Mouse (Mus musculus) liver, postnatal 0 days (tissue): ENCODE results near the gene Snx27. TPM values are rescaled to one million over a fixed set of nuclear protein-coding genes. Genes with fewer than 3 reads are reported as not detected.

ENCODE experiments used
- ATAC-seq: fragments of 200-750 bp; cut with Nextera tagmentation; 2 replicates; pipeline ENCODE4 v1.8.0; 2017; ENCODE audit warnings: mild to moderate bottlenecking, moderate library complexity
- DNase-seq: peaks from one replicate; pipeline ENCODE4 v3.0.0-alpha.2; 2016
- H3K27ac ChIP-seq: fragments of 300-500 bp; sonication (generic); 2 replicates; pipeline ENCODE4 v1.5.1; 2014; ENCODE audit warnings: antibody characterized with exemption, moderate library complexity, mild to moderate bottlenecking, low read depth
- H3K27me3 ChIP-seq: fragments of 300-500 bp; sonication (generic); 2 replicates; pipeline ENCODE4 v1.6.1; 2014; ENCODE audit warnings: low read length, control low read depth, mixed read lengths; ENCODE audit not compliant: insufficient read depth
- H3K36me3 ChIP-seq: fragments of 300-500 bp; sonication (generic); replicated peaks from 2 replicates; pipeline ENCODE4 v1.6.1; 2014; ENCODE audit warnings: mild to moderate bottlenecking, control low read depth, low read length, moderate library complexity, mixed read lengths; ENCODE audit not compliant: insufficient read depth
- H3K4me1 ChIP-seq: fragments of 300-500 bp; sonication (generic); 2 replicates; pipeline ENCODE4 v1.6.1; 2014; ENCODE audit warnings: antibody characterized with exemption, mild to moderate bottlenecking, control low read depth; ENCODE audit not compliant: insufficient read depth
- H3K4me2 ChIP-seq: fragments of 300-500 bp; sonication (generic); 2 replicates; pipeline ENCODE4 v1.6.1; 2014; ENCODE audit warnings: low read depth, mild to moderate bottlenecking, low read length, moderate library complexity, mixed read lengths
- H3K4me3 ChIP-seq: fragments of 300-500 bp; sonication (generic); 2 replicates; pipeline ENCODE4 v1.5.1; 2014; ENCODE audit warnings: low read depth, low read length
- H3K9ac ChIP-seq: fragments of 300-500 bp; sonication (generic); replicated peaks from 2 replicates; pipeline ENCODE4 v1.6.1; 2014; ENCODE audit warnings: mild to moderate bottlenecking, moderate library complexity
- H3K9me3 ChIP-seq: fragments of 300-500 bp; sonication (generic); 2 replicates; pipeline ENCODE4 v1.6.1; 2016; ENCODE audit warnings: mild to moderate bottlenecking, control low read depth, low read length, mixed read lengths
- CTCF ChIP-seq: sonication (generic); IDR thresholded peaks from 2 replicates; pipeline ENCODE4 v1.5.1; 2016; ENCODE audit warnings: antibody characterized with exemption, low read depth
- EP300 ChIP-seq: IDR thresholded peaks from 2 replicates; pipeline ENCODE4 v1.6.1; 2016; ENCODE audit warnings: antibody characterized with exemption, low read depth, mild to moderate bottlenecking
- WGBS: fragments of 180-500 bp; shearing (Covaris S2); extraction: QIAGEN DNeasy Blood & Tissue Kit; methylation state at CpG from one replicate; pipeline ENCODE4 v1.1.7; 2014; ENCODE audit not compliant: insufficient replicate concordance; 5-methylcytosine and 5-hydroxymethylcytosine counted together
- polyA plus RNA-seq: library from polyadenylated mRNA; unstranded; fragments of >200 nt; fragmentation: Nextera tagmentation; extraction: Ambion mirVana; gene quantifications from 2 replicates; pipeline ENCODE4 v1.2.1, GENCODE M21; 2015

Gene Snx27
- polyA plus RNA-seq, 1 experiment from 2014 or later: 9.9 TPM

DNA sequence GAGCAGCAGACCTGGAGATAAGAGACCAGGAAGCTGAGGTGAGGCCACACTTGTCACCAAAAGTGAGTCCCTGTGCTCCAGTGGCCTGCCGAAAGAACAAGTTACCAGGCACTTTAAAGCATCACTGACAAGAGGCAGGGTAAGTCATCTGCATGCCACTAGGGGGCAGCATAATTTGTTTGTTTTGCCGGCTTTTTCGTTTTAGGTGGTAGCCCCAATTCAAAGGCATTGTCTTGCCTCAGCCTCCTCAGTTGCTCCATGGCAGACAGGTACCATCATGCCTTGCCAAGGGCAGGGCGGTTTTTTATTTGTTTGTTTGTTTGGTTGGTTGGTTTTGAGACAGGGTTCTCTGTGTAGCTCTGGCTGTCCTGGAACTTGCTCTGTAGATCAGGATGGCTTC lies 34.2 kb upstream of the Snx27 start:
- no peaks in the 10 kb centered on the region for H3K27me3 ChIP-seq
- no peak for TF ChIP-seq EP300
- peak; percentile 85 for TF ChIP-seq CTCF
- H3K9ac ChIP-seq: no peak overlapping the region
- no peak overlapping the region for H3K4me2 ChIP-seq
- peaks cover 11% of the 10 kb centered on the region for H3K36me3 ChIP-seq
- no peak overlapping the region for H3K4me3 ChIP-seq
- peak; percentile 52 for DNase-seq
- no peak for ATAC-seq
- H3K4me1 ChIP-seq: no peaks in the 10 kb centered on the region
- H3K27ac ChIP-seq: no peak overlapping the region
- H3K9me3 ChIP-seq: no peaks in the 10 kb centered on the region
- WGBS: 57% methylated on average over 4 of the region's 4 CpGs

DNA sequence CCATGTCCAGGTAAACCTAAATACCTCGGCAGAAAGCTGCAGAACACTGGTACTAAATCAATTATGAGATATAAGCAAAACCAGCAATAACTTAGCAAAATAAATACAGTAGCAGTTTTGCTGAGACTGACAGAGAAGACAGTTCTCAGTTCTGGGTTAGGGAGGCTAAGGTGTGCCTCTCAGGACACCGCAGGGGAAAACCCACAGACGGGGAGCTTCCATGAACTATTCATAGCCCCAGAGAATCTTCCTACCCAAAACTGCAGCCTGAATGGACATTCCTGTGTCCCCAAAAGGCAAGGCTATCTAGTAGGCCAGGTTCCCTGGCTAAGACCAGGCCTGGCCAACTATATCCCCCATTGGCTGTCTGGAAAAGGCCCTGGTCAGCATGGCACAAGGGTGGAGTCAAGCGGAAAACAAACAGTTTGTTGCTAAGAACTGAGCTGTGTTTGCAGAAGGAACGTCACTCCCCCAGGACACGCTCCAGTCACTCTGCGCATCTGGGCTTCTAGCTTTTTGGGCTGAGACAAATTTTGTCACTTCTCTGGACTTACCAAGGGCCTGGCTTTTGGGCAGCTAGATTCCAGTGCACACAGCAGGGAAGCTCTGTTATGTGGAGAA lies 30.9 kb upstream of the Snx27 start:
- H3K4me2 ChIP-seq: no peak overlapping the region
- DNase-seq: no peak

DNA sequence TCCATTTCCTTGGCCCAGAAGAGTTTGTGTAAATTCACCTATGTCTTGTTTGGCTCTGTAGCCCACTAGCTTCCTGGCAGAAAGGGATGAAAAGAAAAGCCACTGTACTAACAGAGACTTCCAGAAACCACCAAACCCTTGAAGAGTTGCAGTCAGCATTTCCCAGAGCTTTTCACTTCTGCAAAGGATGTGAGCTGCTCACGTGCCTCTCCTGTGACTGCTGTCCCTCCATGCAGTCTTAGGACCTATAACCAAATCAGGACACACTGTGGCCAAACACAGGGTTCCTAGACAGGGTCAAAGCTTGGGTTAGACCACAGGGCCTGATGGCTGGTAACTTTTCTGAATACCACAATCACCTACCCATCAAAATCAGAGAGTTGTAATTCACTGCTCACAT lies 29.8 kb upstream of the Snx27 start:
- H3K9ac ChIP-seq: no peak overlapping the region
- no peak overlapping the region for H3K4me3 ChIP-seq
- H3K27ac ChIP-seq: no peak overlapping the region
- ATAC-seq (no peak), DNase-seq (no peak)
- no peaks in the 10 kb centered on the region for H3K4me1 ChIP-seq
- no peaks in the 10 kb centered on the region for H3K27me3 ChIP-seq
- H3K4me2 ChIP-seq: no peak overlapping the region
- TF ChIP-seq CTCF (no peak), EP300 (no peak)
- no peaks in the 10 kb centered on the region for H3K9me3 ChIP-seq
- WGBS: 89% methylated on average over 1 of the region's 1 CpGs
- peaks cover 7% of the 10 kb centered on the region for H3K36me3 ChIP-seq

More for the DNA sequence above, 30.9 kb upstream of the Snx27 start:
- Histone ChIP-seq H3K4me1 (no peaks in the 10 kb centered on the region), H3K9me3 (no peaks in the 10 kb centered on the region), H3K9ac (no peak overlapping the region), H3K27ac (no peak overlapping the region), H3K36me3 (peaks cover 7% of the 10 kb centered on the region), H3K4me3 (no peak overlapping the region), H3K27me3 (no peaks in the 10 kb centered on the region)
- WGBS: 69% methylated on average over 7 of the region's 7 CpGs
- TF ChIP-seq EP300: no peak
- TF ChIP-seq CTCF: no peak
- ATAC-seq: peak; percentile 62

DNA sequence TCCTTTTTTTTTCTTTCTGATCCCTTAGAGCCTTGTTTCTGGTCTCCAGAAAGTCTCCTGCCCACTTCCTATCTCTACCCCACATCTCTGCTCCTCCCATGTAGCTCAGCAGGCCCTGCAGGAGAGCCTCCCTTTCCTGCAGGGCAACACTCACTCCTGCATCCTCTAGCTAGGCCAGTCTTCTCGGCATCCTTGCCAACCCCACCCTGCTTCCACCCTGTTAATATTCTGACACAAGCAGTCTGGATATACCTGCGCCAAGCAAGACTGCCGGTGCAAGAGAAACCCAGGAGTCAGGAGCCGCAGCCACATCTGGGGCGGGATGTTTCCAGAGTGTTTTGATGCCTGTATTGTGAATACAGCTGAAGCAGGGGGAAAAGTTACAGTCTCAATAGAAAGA lies 29.3 kb upstream of the Snx27 start:
- no peak overlapping the region for H3K27ac ChIP-seq
- DNase-seq (no peak), ATAC-seq (no peak)
- no peaks in the 10 kb centered on the region for H3K27me3 ChIP-seq
- no peaks in the 10 kb centered on the region for H3K4me1 ChIP-seq
- no peak overlapping the region for H3K4me2 ChIP-seq
- TF ChIP-seq EP300 (no peak), CTCF (no peak)
- no peaks in the 10 kb centered on the region for H3K9me3 ChIP-seq
- peaks cover 7% of the 10 kb centered on the region for H3K36me3 ChIP-seq
- H3K9ac ChIP-seq: no peak overlapping the region
- WGBS: 74% methylated on average over 5 of the region's 5 CpGs
- no peak overlapping the region for H3K4me3 ChIP-seq

DNA sequence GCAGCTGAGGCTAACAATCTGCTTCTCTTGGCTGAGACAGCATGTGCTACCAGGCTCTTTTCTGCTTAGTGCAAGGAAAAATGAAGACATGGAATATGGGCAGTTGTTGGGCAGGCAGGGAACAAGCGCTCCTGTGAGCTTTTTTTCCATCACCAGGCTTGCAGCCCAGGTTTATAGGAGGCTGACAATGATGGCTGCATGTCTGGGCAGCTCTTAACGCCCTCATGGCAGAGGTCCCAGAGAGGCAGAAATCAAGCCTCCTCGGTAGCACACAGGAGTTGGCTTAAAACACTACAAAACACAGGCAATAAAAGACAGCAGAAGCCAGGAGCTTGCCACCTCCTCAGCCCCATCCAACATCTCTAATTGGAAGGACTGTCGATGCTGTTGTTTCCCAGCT lies 28.8 kb upstream of the Snx27 start:
- WGBS: 70% methylated on average over 4 of the region's 4 CpGs
- Histone ChIP-seq H3K27me3 (no peaks in the 10 kb centered on the region), H3K4me3 (no peak overlapping the region), H3K9me3 (no peaks in the 10 kb centered on the region), H3K4me2 (no peak overlapping the region), H3K4me1 (no peaks in the 10 kb centered on the region), H3K9ac (no peak overlapping the region), H3K36me3 (peaks cover 6% of the 10 kb centered on the region), H3K27ac (no peak overlapping the region)
- TF ChIP-seq EP300 (no peak), CTCF (no peak)
- DNase-seq (no peak), ATAC-seq (no peak)

DNA sequence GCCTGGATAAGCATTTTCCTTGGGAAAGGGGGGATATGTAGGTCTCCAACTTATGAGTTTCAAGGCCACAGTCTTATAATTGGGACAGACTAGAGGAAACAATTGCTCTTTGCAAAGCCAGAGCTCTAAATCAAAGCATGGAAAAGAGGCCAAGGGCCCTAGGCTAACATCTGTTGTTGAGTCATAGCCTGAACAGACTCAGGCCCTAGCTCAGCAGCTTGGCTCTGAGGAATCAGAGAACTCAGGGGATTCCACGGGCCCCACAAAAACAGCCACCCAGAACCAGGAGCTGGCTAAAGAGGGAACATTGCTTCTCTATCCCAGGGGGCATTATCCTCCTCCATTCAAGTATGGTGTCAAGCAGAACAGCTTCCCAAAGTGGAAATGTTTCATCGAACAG lies 28.1 kb upstream of the Snx27 start:
- Histone ChIP-seq H3K27me3 (no peaks in the 10 kb centered on the region), H3K9ac (no peak overlapping the region), H3K4me2 (no peak overlapping the region), H3K4me3 (no peak overlapping the region), H3K36me3 (peaks cover 3% of the 10 kb centered on the region), H3K27ac (no peak overlapping the region), H3K4me1 (no peaks in the 10 kb centered on the region), H3K9me3 (no peaks in the 10 kb centered on the region)
- no peak for DNase-seq
- 86% methylated on average over 2 of the region's 2 CpGs for WGBS
- no peak for ATAC-seq
- TF ChIP-seq EP300 (no peak), CTCF (no peak)

DNA sequence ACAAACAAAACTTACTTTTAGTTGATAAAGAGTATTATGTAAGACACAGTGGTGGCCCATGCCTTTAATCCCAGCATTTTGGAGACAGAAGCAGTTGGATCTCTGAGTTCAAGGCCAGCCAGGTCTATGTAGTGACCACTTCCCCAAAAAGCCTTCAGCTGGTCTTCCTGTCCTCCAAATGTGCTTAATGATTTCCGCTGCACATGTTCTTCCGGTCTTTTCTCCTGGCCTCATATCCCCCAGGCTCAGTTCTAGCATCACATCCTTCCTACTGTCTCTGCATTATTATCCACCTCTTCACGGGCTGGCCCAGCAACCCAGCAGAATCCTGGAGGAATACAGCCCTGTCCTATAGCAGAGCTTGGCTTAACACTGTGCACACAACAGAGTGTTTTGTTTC lies 27.1 kb upstream of the Snx27 start:
- H3K4me3 ChIP-seq: no peak overlapping the region
- H3K27ac ChIP-seq: no peak overlapping the region
- H3K9ac ChIP-seq: no peak overlapping the region
- peaks cover 3% of the 10 kb centered on the region for H3K36me3 ChIP-seq
- H3K27me3 ChIP-seq: no peaks in the 10 kb centered on the region
- no peaks in the 10 kb centered on the region for H3K4me1 ChIP-seq
- no peak for TF ChIP-seq CTCF
- no peak for TF ChIP-seq EP300
- H3K4me2 ChIP-seq: no peak overlapping the region
- WGBS: 59% methylated on average over 3 of the region's 3 CpGs
- no peaks in the 10 kb centered on the region for H3K9me3 ChIP-seq
- ATAC-seq: no peak
- DNase-seq: no peak
